Mouse (Mus musculus): ENCODE measurements at regions not wholly inside any gene's neighbourhood (a gene's known extent, or its start where the extent isn't known, plus 50 kb on each side); places are given as distances from the start of the nearest gene placed in this dataset.

GRCm38 (mm10) chr13:98579731-98580130, 57.5 kb downstream of the Tmem174 start:
- WGBS, result 85% methylated on average over 3 of the region's 3 CpGs
- H3K4me1 ChIP-seq, result 0 out of 2 replicates have a peak, but pooled peaks cover 7% of the 10 kb centered on the region
- H3K4me3 ChIP-seq, result no peak overlapping the region
- no peaks in the 10 kb centered on the region for H3K9me3 ChIP-seq (replicated peaks)
- H3K36me3 ChIP-seq, result no peaks in the 10 kb centered on the region
- H3K27me3 ChIP-seq, result peaks cover 53% of the 10 kb centered on the region
- H3K27ac ChIP-seq, result no peak overlapping the region
- H3K4me2 ChIP-seq (replicated peaks), result no peak overlapping the region
- no peak overlapping the region for H3K9ac ChIP-seq
- ATAC-seq (ENCODE audit: low FRiP score), result no peak

GRCm38 (mm10) chr13:98578426-98579066, 58.7 kb downstream of the Tmem174 start:
- ATAC-seq (ENCODE audit: low FRiP score), result no peak
- no peak overlapping the region for H3K27ac ChIP-seq
- no peaks in the 10 kb centered on the region for H3K9me3 ChIP-seq (replicated peaks)
- H3K4me1 ChIP-seq, result peaks cover 9% of the 10 kb centered on the region
- no peak overlapping the region for H3K4me2 ChIP-seq (replicated peaks)
- 66% methylated on average over 11 of the region's 11 CpGs for WGBS
- H3K36me3 ChIP-seq, result no peaks in the 10 kb centered on the region
- H3K4me3 ChIP-seq, result no peak overlapping the region
- H3K9ac ChIP-seq, result no peak overlapping the region
- H3K27me3 ChIP-seq, result peaks cover 51% of the 10 kb centered on the region

- H3K9ac ChIP-seq, result no peak overlapping the region
- ATAC-seq (ENCODE audit: low FRiP score), result no peak
- peaks cover 67% of the 10 kb centered on the region for H3K27me3 ChIP-seq
- no peak overlapping the region for H3K4me3 ChIP-seq
- H3K9me3 ChIP-seq (replicated peaks), result no peaks in the 10 kb centered on the region
- H3K4me1 ChIP-seq, result peaks cover 26% of the 10 kb centered on the region
- no peak overlapping the region for H3K4me2 ChIP-seq (replicated peaks)
- H3K36me3 ChIP-seq, result no peaks in the 10 kb centered on the region
- WGBS, result 73% methylated on average over 3 of the region's 3 CpGs
- no peak overlapping the region for H3K27ac ChIP-seq
These were observed 61.1 kb downstream of the Tmem174 start for GRCm38 (mm10) chr13:98576061-98576460.

GRCm38 (mm10) chr13:98574057-98574323, 63.2 kb downstream of the Tmem174 start:
- Histone ChIP-seq H3K36me3 (no peaks in the 10 kb centered on the region), H3K9ac (no peak overlapping the region), H3K4me1 (peaks cover 26% of the 10 kb centered on the region), H3K4me2 (replicated peaks) (peak overlapping the region; percentile 61; the same call in 1 of the 2 replicates), H3K27ac (no peak overlapping the region), H3K9me3 (replicated peaks) (no peaks in the 10 kb centered on the region), H3K4me3 (no peak overlapping the region), H3K27me3 (peaks cover 72% of the 10 kb centered on the region)
- 28% methylated on average over 12 of the region's 12 CpGs for WGBS
- no peak for ATAC-seq (ENCODE audit: low FRiP score)

GRCm38 (mm10) chr13:98573261-98574056, 63.8 kb downstream of the Tmem174 start:
- 0 out of 2 replicates have a peak overlapping the region, but pooled peaks have one; percentile 8 for H3K27ac ChIP-seq
- 11% methylated on average over 39 of the region's 39 CpGs for WGBS
- H3K36me3 ChIP-seq, result no peaks in the 10 kb centered on the region
- H3K4me1 ChIP-seq, result peaks cover 22% of the 10 kb centered on the region
- peak overlapping the region; percentile 61 for H3K4me2 ChIP-seq (replicated peaks)
- ATAC-seq (ENCODE audit: low FRiP score), result peak; percentile 49
- H3K9ac ChIP-seq, result 0 out of 2 replicates have a peak overlapping the region, but pooled peaks have one; percentile 41
- peaks cover 68% of the 10 kb centered on the region for H3K27me3 ChIP-seq
- H3K4me3 ChIP-seq, result peak overlapping the region; percentile 39
- H3K9me3 ChIP-seq (replicated peaks), result no peaks in the 10 kb centered on the region

- peak overlapping the region; percentile 39 for H3K4me3 ChIP-seq
- no peaks in the 10 kb centered on the region for H3K9me3 ChIP-seq (replicated peaks)
- H3K4me1 ChIP-seq, result peaks cover 19% of the 10 kb centered on the region
- H3K27ac ChIP-seq, result 0 out of 2 replicates have a peak overlapping the region, but pooled peaks have one; percentile 8
- under 1% methylated on average over 50 of the region's 50 CpGs for WGBS
- H3K9ac ChIP-seq, result peak overlapping the region; percentile 41
- no peaks in the 10 kb centered on the region for H3K36me3 ChIP-seq
- ATAC-seq (ENCODE audit: low FRiP score), result peak; percentile 66
- H3K27me3 ChIP-seq, result peaks cover 68% of the 10 kb centered on the region
- peak overlapping the region; percentile 61 for H3K4me2 ChIP-seq (replicated peaks)
These were observed 64.5 kb downstream of the Tmem174 start for GRCm38 (mm10) chr13:98572581-98573260.

- Histone ChIP-seq H3K9ac (no peak overlapping the region), H3K4me1 (peaks cover 19% of the 10 kb centered on the region), H3K36me3 (no peaks in the 10 kb centered on the region), H3K27me3 (peaks cover 68% of the 10 kb centered on the region), H3K4me3 (peak overlapping the region; percentile 39), H3K4me2 (replicated peaks) (peak overlapping the region; percentile 61), H3K27ac (no peak overlapping the region), H3K9me3 (replicated peaks) (no peaks in the 10 kb centered on the region)
- WGBS, result 4% methylated on average over 9 of the region's 14 CpGs
- peak; percentile 69 for ATAC-seq (ENCODE audit: low FRiP score)
These were observed 65.1 kb downstream of the Tmem174 start for GRCm38 (mm10) chr13:98572011-98572570.

- Histone ChIP-seq H3K4me2 (replicated peaks) (no peak overlapping the region), H3K36me3 (no peaks in the 10 kb centered on the region), H3K4me1 (peaks cover 19% of the 10 kb centered on the region), H3K4me3 (no peak overlapping the region), H3K9ac (no peak overlapping the region), H3K27me3 (peaks cover 64% of the 10 kb centered on the region), H3K27ac (no peak overlapping the region), H3K9me3 (replicated peaks) (no peaks in the 10 kb centered on the region)
- no peak for ATAC-seq (ENCODE audit: low FRiP score)
- WGBS, result 46% methylated on average over 3 of the region's 3 CpGs
These were observed 66.2 kb downstream of the Tmem174 start for GRCm38 (mm10) chr13:98571051-98571450.

- Histone ChIP-seq H3K9me3 (replicated peaks) (no peaks in the 10 kb centered on the region), H3K27ac (no peak overlapping the region)
These were observed 63.9 kb upstream of the Gm10320 start for GRCm38 (mm10) chr13:98555693-98556092.

GRCm38 (mm10) chr13:98551471-98552020, 59.7 kb upstream of the Gm10320 start:
- Histone ChIP-seq H3K4me3 (no peak overlapping the region), H3K4me1 (peaks cover 3% of the 10 kb centered on the region; the same call in 1 of the 2 replicates), H3K4me2 (replicated peaks) (no peak overlapping the region), H3K9ac (no peak overlapping the region), H3K27ac (no peak overlapping the region), H3K36me3 (no peaks in the 10 kb centered on the region), H3K9me3 (replicated peaks) (no peaks in the 10 kb centered on the region), H3K27me3 (peaks cover 10% of the 10 kb centered on the region)
- WGBS, result 76% methylated on average over 13 of the region's 13 CpGs
- no peak for ATAC-seq (ENCODE audit: low FRiP score)

More at GRCm38 (mm10) chr13:98555693-98556092, 63.9 kb upstream of the Gm10320 start:
- Histone ChIP-seq H3K9ac (no peak overlapping the region), H3K4me1 (no peaks in the 10 kb centered on the region), H3K36me3 (no peaks in the 10 kb centered on the region), H3K4me2 (replicated peaks) (no peak overlapping the region), H3K27me3 (peaks cover 2% of the 10 kb centered on the region; the same call in 1 of the 2 replicates), H3K4me3 (no peak overlapping the region)
- WGBS, result 59% methylated on average over 6 of the region's 6 CpGs
- no peak for ATAC-seq (ENCODE audit: low FRiP score)

- H3K4me3 ChIP-seq, result no peak overlapping the region
- WGBS, result 81% methylated on average over 5 of the region's 5 CpGs
- H3K4me1 ChIP-seq, result peaks cover 16% of the 10 kb centered on the region; the same call in 1 of the 2 replicates
- ATAC-seq (ENCODE audit: low FRiP score), result no peak
- H3K36me3 ChIP-seq, result no peaks in the 10 kb centered on the region
- H3K27ac ChIP-seq, result no peak overlapping the region
- peaks cover 20% of the 10 kb centered on the region for H3K27me3 ChIP-seq
- H3K9me3 ChIP-seq (replicated peaks), result no peaks in the 10 kb centered on the region
- H3K4me2 ChIP-seq (replicated peaks), result no peak overlapping the region
- H3K9ac ChIP-seq, result no peak overlapping the region
These were observed 55.4 kb upstream of the Gm10320 start for GRCm38 (mm10) chr13:98547223-98547622.

- H3K9me3 ChIP-seq (replicated peaks), result no peaks in the 10 kb centered on the region
- 37% methylated on average over 5 of the region's 5 CpGs for WGBS
- H3K27me3 ChIP-seq, result peaks cover 18% of the 10 kb centered on the region
- no peak; the same call in 1 of the 2 replicates for ATAC-seq (ENCODE audit: low FRiP score)
- no peaks in the 10 kb centered on the region for H3K36me3 ChIP-seq
- peaks cover 16% of the 10 kb centered on the region; the same call in 1 of the 2 replicates for H3K4me1 ChIP-seq
- H3K9ac ChIP-seq, result no peak overlapping the region
- H3K4me3 ChIP-seq, result no peak overlapping the region
- no peak overlapping the region for H3K27ac ChIP-seq
- no peak overlapping the region; the same call in 1 of the 2 replicates for H3K4me2 ChIP-seq (replicated peaks)
These were observed 54.3 kb upstream of the Gm10320 start for GRCm38 (mm10) chr13:98546116-98546515.
